Mouse (Mus musculus) liver, adult 2 months (tissue): Measurements from ENCODE around the gene Tnp2.

Experiments used
- CTCF ChIP-seq: fragments of 200-500 bp; IDR thresholded peaks from 2 replicates; pipeline ENCODE4 v1.5.1; 2011; ENCODE audit warnings: low read depth, low read length, control low read depth
- POLR2A ChIP-seq: fragments of 200-500 bp; IDR thresholded peaks from 2 replicates; pipeline ENCODE4 v1.6.1; 2011; ENCODE audit warnings: low read length, control low read depth; ENCODE audit not compliant: insufficient read depth; ENCODE audit errors: extremely low read depth

GRCm38 (mm10) chr16:10770531-10771325 is 17.7 kb downstream of the Tnp2 start:
- TF ChIP-seq CTCF = no peak
- no peak for TF ChIP-seq POLR2A
